Comparison of ENCODE assay signal across 9 mouse cellular contexts in genomic region chr11:8689515-8689914, GRCm38 (mm10). TPM values are rescaled to one million over a fixed set of nuclear protein-coding genes. Genes with fewer than 3 reads are reported as not detected.
DNase-seq lines count a peak whose midpoint lies in the region; ATAC-seq lines count a peak whose summit lies in the region.
"Had no signal": no experiment of that assay in that cellular context is flagged by ENCODE, and none has a peak within 500 bp of the region (broad histone marks: within the 10 kb centered on the region; RNA-seq: fewer than 3 reads in every experiment).

No protein-coding gene starts in this region.

- H3K4me3 ChIP-seq in limb, embryonic 10.5 days: no peak overlapping the region
- no peak overlapping the region for H3K4me3 ChIP-seq in hindbrain, embryonic 12.5 days
- H3K4me3 ChIP-seq: erythroblast, embryonic 14.5 days; limb, embryonic 15.5 days had no signal

- H3K4me2 ChIP-seq in hindbrain, embryonic 12.5 days (replicated peaks): no peak overlapping the region
- H3K4me2 ChIP-seq: limb, embryonic 15.5 days had no signal

- DNase-seq in 416B (ENCODE audit: low read depth) (peak; percentile 94), adipocyte (ENCODE audit: low spot score) (no peak)
- peak; percentile 77 for DNase-seq in B cell, adult 2 months
- DNase-seq in limb, embryonic 10.5 days (ENCODE audit: low spot score): no peak
- DNase-seq in yolk sac, embryonic 10.5 days (ENCODE audit: low spot score): no peak

- 82% methylated on average over 7 of the region's 7 CpGs for WGBS in limb, embryonic 10.5 days
- WGBS in hindbrain, embryonic 12.5 days: 81% methylated on average over 7 of the region's 7 CpGs

- H3K27me3 ChIP-seq in limb, embryonic 10.5 days (ENCODE audit: low read depth, poor library complexity, severe bottlenecking): no peaks in the 10 kb centered on the region
- H3K27me3 ChIP-seq in hindbrain, embryonic 12.5 days: no peaks in the 10 kb centered on the region
- H3K27me3 ChIP-seq: limb, embryonic 15.5 days had no signal

- peak; percentile 10; the same call in 1 of the 2 replicates for ATAC-seq in monocyte, adult 5-6 weeks (replicated peaks; ENCODE audit: insufficient number of reproducible peaks, low FRiP score, low TSS enrichment, poor library complexity, severe bottlenecking)
- ATAC-seq in hindbrain, embryonic 12.5 days (ENCODE audit: low FRiP score): no peak

- H3K9ac ChIP-seq in hindbrain, embryonic 12.5 days: no peak overlapping the region
- H3K9ac ChIP-seq: limb, embryonic 15.5 days had no signal

- H3K4me1 ChIP-seq in limb, embryonic 10.5 days: peaks cover 37% of the 10 kb centered on the region
- peaks cover 26% of the 10 kb centered on the region for H3K4me1 ChIP-seq in hindbrain, embryonic 12.5 days

- no peaks in the 10 kb centered on the region for H3K36me3 ChIP-seq in limb, embryonic 10.5 days
- no peaks in the 10 kb centered on the region for H3K36me3 ChIP-seq in hindbrain, embryonic 12.5 days
- H3K36me3 ChIP-seq: limb, embryonic 15.5 days had no signal

- peak overlapping the region; percentile 39; the same call in 1 of the 2 replicates for H3K27ac ChIP-seq in limb, embryonic 10.5 days
- no peak overlapping the region for H3K27ac ChIP-seq in hindbrain, embryonic 12.5 days
- H3K27ac ChIP-seq: limb, embryonic 15.5 days had no signal

- H3K9me3 ChIP-seq in limb, embryonic 10.5 days (replicated peaks): no peaks in the 10 kb centered on the region
- H3K9me3 ChIP-seq in hindbrain, embryonic 12.5 days (replicated peaks): no peaks in the 10 kb centered on the region
- H3K9me3 ChIP-seq: limb, embryonic 15.5 days had no signal

RNA-seq across cellular contexts. Expression of gene Tns3, which starts 25.2 kb away (rescaled TPM):
- 28.2 and 35.6 TPM in 2 replicates for polyA plus RNA-seq in limb, embryonic 10.5 days (2016; fragmentation: Nextera tagmentation; extraction: Ambion mirVana)
- total RNA-seq in monocyte, adult 5-6 weeks (2017): 6.3 to 8.1 TPM (median 6.5 TPM) in 3 replicates
- 15.9 and 16.8 TPM in 2 replicates for polyA plus RNA-seq in hindbrain, embryonic 12.5 days (2016; fragmentation: Nextera tagmentation; extraction: Ambion mirVana)

Comparison
In these comparisons a context has a peak if more than half of its experiments do, and no peak if none do; other contexts are left out.
1. DNase-seq: peak in 416B (single experiment) and B cell, adult 2 months (2 of 2); none in limb, embryonic 10.5 days (single experiment), adipocyte (single experiment) and yolk sac, embryonic 10.5 days (single experiment).